Mouse (Mus musculus) spleen, postnatal 14 days (tissue): ENCODE measurements at regions not wholly inside any gene's neighbourhood (a gene's known extent, or its start where the extent isn't known, plus 50 kb on each side); places are given as distances from the start of the nearest gene placed in this dataset.

Source experiments
- DNase-seq, 2 experiments: peaks; one replicate each; pipeline ENCODE4 v3.0.0; 2021 to 2022; ENCODE audit warnings: low spot score in 2 of 2

DNA sequence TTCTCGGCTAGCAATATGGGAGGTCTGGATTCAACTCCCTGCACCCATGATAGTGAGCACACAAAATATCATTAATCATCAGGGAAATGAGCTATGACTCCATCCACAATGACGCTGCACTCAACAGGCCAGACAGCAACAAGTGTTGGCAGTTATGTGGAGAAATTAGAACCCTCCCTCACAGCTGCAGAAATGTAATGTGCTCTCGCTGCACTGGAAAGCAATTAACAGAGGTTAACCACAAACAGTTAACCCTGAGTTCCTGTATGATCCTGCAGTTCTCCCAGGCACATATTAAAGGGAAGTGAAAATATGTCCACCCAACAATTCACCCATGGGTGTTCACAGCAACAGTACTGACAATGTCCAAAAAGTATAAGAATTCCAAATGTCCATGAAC lies 54.0 kb upstream of the Jade2 start:
- DNase-seq: no peak

DNA sequence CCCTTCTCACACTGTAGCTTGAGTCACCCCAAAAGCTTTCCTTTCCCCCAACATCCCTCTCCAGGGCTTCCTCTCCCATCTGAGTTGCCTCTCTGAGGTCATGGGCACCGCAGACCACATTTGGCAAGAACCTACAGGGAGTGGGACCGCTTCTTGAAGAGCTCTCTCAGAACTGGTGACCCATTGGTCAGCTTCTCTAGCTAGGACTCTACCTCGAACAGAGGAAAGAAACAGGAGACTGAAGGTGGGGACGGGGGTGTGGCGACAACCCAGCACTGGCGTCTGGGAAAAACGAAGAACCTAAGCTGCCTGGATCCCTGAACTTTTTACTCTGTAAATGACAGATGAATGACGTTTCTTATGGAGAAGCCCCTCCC lies 51.8 kb upstream of the Cdkn2aipnl start:
- no peak for DNase-seq

GRCm38 (mm10) chr11:51916033-51916929 lies 51.2 kb upstream of the Cdkn2aipnl start:
- peak; percentile 35 to 37 for DNase-seq
